Mouse (Mus musculus) megakaryocyte-erythroid progenitor cell, adult 5-6 weeks (primary cell): ENCODE data around the gene Gm1043. TPM values are rescaled to one million over a fixed set of nuclear protein-coding genes. Genes with fewer than 3 reads are reported as not detected.

Experiments used
- ATAC-seq: replicated peaks from 2 replicates; pipeline ENCODE4 v1.8.0; 2016; ENCODE audit warnings: mild to moderate bottlenecking, inconsistent platforms; ENCODE audit not compliant: severe bottlenecking, poor library complexity, low FRiP score, low TSS enrichment
- total RNA-seq, 2 experiments: library from RNA; stranded (forward) in 1 of 2; stranded (reverse) in 1 of 2; fragments of 200-1000, 215-1000 nt in 1 of 2; fragments of >200 nt in 1 of 2; fragmentation: Nextera tagmentation in 1 of 2; gene quantifications; 2 replicates each; pipeline ENCODE4 v1.2.3; 2014 to 2017

Gm1043 gene
- total RNA-seq, 2 experiments from 2014 or later = 0.39 to 0.94 TPM

DNA sequence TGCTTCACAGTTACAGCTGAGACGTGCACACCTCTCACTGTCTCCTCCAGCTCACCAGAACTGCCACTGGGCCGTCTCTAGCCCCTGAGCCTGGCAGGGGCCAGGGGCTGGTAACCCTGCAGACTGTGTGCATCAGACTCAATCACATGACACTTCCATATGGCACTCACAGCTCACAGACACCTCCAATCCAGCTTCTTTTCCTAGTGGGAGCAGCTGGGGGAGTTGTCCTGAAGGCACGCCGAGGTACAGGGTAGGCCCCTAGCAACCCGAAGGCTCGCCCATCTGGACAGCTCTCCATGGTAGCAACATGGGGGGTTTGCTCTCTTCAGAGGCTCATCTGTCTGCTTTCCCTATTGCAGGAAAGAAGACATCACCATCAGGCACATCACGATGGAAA is 143.7 kb downstream of the Gm1043 start:
- ATAC-seq = no peak

DNA sequence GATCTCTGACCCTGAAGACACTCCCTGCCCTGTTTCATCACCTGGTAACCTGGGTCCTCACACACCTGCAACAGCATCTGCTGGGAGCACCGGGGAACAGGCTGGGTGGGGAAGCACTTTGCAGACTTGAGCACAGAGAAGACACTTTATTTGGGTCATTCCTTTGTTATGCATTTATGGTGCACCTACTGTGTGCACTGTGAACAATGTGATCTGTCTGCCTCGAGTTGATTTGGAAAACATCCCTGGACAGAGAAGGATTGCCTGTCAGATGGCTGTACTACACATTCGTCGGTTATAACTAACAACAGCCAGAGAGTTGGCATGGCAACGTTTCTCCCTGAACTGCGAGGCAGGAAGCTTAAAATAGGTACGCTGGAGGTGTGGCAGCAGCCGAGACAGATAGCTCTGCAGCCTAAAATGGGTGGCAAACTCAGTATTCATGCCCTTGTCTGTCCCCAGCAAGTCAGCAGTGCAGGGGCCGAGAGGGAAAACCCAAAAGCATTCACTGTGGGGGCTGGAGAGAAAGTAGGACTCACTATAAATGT is 147.9 kb downstream of the Gm1043 start:
- ATAC-seq = no peak

DNA sequence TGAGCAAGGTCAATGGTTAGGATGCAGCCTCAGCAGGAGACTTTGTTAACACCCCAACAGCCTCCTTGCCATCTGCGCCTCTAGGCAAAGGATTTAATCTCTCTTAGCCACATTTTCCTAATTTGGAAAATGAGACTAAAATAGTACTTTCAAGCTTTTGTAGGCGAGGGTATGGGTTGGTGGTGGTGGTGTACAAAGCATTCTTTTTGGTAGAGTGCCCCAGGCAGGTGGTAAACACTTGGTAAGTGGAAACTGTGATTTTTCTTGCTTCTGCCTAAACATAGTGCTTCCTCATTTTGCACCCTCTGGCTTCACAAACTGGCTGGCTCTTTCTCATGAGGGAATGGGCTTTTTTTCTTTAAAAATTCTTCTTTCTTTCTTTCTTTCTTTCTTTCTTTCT is 153.5 kb downstream of the Gm1043 start:
- ATAC-seq = no peak

DNA sequence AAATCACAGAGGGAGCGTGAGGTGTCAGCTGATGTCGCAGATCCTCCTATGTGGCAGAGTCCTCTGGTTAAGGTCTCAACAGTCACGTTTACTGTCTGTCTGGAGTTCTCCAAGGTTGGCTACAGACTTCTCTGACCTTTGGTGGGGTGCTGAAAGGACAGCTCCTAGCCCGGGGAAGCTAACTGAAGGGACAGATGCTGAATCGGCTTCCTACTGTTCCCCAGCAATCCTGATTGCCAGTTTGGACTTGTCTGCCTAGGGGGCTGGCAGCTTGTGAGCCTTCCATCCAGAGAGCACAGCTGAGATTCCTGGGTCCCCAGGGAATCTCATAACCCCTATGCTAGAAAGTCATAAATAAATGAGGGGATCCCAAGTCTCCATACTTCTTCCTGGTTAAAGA is 155.4 kb downstream of the Gm1043 start:
- no peak for ATAC-seq

DNA sequence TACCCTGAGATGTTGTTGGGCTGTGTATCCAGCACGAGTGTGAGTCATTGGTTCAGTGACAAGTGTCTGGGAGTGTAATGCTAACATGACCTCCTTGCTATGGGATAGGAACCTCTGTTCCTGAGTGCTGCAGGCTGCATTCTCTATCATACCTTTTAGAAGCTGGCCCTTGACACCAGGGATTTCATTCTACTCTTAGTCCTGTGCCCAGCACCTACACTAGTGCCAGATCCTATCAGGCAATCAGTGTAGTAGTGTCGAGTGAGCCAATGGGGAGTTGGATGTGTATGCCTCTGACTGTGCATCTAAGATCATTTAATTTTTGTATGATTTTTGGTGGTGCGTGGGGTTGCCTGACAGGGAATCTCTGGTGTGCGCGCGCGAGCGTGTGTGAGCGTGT is 156.1 kb downstream of the Gm1043 start:
- no peak for ATAC-seq

DNA sequence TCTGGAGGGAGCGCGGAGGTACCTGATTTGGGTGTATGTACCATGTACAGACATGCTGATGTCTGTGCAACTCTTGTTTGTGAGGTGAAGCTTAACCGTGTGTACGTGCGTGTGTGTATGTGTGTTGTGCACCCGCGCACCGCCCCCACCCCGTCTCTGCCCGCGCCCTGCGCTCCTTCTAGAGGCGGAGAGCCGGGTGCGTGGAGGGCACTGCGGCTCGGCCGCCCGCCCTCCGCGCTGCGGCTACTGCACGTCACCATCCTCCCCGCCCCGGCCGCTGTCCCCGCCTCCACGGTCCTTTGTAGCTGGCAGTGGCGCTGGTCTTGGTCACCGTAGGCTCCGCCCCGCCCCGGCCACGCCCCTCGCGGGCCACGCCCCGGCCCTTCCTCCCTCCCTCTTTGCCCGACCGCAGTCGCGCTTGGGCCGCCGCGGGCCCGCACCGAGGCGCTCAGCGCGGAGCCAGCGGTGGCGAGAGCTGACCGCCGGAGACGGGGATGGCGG is 156.5 kb downstream of the Gm1043 start, which contains the start of gene Crmp1:
Crmp1 (plus strand) TSS at position 290 of the 501 bp plus-strand sequence.
- ATAC-seq = 0 out of 2 replicates have a peak, but pooled peaks have one; percentile 54

DNA sequence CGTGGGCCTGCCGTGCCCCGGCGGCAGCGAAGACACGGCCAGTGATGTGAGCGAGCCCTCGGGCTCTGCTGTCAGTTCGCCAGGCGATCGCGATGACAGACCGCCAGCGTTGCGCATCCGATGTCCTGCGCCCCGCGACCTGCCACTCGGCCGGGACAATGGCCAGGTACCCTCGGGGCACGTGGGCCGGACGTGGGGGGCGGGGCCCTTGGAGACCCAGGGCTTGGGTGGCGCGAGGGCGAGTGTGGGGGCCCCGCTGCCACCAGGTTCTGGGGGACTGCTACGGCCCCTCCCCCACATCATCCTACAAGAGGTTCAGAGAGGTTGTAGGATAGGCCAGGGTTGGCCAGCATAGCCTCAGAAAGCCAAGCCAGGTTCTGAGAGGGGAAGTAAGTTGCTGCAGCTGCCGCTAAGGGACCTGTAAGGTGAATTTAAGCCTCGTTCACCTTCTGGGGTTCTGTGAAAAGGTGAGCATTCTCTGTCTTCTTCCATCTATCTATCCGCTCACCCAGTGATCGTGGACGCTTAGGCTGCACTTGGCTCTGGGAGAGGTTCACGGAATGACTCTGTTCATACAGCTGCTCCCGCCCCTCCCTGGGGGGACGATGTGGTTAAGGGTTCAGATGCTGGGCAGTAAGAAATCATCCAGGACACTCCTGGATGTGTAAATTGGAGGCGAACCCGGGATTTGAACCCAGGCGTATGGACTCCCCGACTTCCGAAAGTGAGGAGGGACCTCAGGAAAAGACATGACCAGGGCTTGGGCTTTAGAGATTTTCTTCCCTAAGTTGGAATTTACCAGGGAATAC is 157.4 kb downstream of the Gm1043 start:
- no peak for ATAC-seq

DNA sequence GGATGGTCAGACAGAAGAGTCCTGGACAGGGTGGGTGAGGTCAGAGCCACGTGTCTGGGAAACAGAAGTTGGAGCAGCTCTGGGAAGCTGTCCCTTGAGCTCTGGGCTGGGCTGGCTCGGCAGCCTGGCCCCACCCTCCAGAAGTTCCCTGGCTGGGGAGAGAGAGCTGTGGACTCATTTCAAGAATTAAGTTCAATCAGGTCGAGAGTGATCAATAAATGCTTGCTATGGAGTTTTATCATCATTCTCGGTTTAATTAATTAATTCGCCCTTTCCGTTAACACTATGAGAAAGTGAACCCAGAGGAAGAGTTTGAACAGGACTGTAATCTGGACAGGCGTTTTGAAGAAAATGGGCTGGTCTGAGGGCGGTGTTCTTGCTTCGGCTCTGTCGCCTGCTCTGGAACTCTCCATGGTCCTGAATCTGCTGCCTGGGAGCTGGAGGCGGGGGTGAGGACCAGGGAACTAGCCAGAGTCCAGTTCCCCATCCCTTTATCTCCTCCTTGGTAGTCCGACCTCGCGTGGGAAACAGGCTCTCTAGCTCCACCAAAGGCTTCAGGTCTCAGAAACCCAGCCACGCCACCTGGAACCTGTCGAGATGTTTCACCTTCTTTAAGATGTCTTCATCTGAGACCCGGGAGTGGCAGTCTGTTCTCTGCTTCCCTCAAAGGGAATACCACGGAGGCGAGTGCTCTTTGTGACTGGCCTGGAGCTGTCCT is 158.2 kb downstream of the Gm1043 start:
- ATAC-seq = peak; percentile 61; the same call in 1 of the 2 replicates

DNA sequence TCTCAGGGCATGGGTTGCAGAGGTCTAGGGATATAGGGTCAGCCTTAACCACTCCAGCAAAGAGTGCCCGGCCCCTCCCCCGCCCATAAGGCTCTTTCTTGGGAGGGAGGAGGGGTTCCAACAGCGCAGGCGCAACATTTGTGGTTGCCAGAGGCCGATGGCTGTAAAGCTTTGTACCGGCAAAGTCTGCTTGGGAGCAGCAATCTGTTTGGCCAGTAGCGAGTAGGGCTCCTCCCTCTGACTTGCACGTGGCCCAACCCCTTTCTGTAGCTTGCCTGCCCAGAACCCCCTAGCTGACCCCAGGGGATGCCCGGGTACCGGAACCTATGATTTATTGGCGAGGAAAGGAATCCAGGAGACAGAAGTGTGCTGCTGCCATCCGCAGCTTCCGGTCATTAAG is 159.0 kb downstream of the Gm1043 start:
- no peak for ATAC-seq

DNA sequence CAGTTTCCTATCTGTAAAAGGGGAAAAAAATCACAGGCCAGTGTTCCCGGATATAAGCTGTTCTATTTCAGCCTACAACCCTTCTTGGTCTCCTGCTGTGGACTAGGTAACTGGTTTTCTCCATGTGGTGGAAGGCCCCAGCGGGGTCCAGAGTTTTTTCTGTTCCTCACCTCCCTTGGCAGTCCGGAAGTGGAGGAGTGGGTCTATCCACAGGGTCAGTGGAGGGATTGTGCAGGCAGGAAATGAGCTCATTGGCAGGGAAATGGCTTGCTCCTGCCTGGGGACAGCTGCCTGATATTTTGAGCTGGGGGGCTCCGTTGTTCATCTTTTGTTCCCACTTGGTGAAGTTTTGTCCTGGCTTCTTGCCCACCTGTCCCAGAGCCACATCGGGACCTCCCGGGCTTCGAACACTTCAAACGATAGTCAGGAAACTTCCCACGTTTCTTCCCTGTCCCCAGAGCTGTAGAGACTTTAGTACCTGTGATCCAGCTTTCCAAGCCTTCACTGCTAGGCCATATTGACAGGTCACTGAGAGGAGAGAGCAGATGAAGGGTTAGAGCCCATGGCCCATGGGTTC is 159.6 kb downstream of the Gm1043 start:
- ATAC-seq = no peak

DNA sequence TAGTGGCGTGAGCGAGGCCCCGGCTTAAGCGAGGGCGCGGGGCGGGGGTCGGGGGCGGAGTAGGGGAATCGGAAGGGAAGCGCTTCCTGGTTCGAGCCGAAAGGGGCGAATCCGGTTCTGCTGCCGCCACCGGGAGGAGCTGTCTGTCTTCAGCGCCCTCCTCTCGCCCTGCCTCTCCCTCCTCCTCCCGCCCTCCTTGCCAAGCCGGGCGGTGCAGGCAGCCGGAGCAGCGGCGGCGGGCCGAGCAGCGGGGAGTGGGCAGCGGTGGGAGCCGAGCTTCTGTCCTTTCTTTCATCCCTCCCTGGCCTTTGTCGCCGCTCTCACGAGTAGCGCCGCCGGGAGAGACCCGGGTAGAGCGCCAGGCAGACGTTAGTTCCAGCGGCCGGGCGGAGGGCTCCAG is 160.5 kb downstream of the Gm1043 start:
- ATAC-seq = no peak

DNA sequence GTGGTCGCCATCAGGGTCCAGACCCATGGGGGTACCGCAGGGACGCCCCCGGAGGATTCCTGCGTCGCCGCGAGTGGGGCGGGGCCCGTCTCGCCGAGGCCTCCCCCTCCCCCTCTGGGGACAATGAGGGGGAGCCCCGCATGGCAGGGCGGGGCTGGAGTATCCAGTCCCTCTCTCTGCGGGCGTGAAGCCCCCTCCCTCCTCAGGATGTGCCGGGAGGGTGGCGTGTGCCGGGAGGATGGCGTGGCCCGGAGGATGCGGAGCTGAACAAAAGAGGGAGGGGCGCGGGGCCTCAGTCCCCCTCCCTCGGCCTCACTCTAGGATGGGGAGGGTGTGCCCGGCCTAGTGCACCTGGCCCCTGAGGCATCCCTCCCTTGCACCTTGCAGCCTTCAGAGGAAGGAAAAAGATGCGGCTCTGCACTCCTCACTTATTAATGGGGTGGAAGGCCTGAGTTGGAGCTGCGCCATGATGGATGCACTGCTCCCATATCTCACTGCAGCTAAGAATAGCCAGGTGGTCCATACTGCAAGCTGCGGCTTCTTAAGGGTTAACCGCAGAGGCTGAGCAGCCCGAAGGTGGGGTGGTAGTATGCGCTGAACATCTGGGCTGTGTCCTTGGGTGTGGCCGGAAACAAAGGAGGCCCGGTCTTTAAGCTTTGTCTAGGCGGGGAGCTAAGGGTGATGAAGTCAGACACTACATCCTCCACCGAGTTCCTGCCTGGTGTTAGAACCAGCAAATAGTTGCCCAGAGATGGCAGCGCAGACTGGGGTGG is 161.2 kb downstream of the Gm1043 start:
- ATAC-seq = no peak

DNA sequence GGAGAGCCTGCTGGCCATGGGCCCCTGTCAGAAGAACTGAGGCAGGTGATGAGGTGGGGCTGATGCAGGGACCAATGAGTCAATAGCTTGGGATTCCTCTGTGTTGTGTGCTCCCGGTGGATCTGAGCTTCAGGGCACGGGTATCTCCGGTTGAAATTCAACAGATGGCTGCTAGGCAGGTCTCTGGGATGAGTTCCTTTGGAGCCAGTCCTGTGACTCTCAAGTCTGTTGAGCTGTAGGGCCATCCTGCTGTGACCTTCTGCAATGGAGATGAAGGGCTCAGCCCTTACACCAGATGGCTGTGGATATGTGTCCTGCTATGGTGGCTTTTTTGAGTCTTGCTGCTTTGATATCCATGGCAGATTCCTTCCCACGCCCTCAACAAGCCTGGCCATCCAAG is 162.3 kb downstream of the Gm1043 start:
- ATAC-seq = no peak

DNA sequence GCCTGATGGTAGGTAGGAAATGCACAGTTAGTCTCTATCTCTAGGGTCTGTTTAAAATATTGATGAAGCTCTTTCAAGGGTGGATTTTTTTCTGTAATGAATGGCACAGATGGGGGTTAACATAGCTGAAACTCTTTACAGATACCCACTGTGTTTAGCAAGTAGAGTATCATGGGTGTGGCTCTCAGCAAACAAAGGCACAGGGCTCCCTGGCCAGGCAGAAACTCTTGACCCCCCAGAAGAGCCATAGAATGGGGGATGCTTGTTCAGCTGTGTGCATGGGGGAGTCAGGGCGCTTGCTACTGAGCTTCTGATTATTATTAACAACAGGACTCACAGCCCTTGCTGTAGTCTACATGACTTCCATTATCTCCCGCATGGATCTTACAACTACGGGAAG is 163.7 kb downstream of the Gm1043 start:
- ATAC-seq = no peak

DNA sequence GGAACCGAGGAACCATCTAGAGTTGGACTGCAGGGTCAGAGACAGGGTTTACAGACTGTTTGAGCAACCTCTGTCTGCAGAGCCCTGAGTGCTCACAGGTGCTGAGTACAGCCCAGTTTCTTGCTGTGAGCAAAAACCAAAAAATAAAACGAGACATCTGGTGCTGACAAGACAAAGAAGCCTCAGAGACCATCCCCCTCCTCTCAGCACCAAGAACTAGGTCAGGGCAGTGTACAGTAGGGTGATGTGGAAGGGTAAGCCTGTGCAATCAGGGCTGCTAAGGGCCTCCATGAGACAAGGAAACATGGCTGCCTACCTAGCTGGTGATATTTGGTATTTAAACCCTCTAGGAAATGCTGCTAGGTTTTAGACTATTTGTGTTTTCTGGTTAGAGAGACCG is 166.4 kb downstream of the Gm1043 start:
- ATAC-seq = no peak

DNA sequence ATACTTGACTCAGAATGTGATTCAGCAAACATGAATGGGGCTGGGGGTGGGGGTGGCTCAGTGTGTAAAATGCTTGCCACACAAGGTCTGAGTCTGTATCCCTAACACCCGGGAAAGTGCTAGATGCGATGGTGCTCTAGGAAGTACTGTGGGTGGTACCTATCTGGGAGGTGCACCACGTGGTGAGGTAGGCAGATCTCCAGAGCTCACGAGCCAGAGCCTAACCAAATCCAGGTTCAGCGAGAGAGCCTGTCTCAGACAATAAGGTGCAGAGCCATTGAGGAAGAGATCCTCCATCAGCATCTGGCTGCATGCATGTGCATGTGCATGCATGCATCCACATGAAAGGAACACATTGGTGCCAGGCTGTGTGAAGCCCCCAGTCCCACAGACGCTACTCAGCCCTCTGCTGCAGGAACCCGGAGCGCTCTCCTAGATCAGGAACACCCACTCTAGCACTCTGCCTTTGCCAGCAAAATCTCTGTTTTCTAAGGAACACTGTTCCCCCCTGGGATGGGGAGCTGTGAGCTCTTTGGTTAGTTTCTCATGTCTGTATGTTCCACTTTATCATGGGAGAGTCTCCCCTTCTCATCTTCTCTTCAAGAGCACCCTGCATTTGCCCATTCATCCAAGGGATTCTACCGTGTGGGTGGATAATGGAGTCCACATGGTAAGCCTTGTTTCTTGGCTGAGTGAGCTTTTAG is 167.1 kb downstream of the Gm1043 start:
- ATAC-seq = no peak

DNA sequence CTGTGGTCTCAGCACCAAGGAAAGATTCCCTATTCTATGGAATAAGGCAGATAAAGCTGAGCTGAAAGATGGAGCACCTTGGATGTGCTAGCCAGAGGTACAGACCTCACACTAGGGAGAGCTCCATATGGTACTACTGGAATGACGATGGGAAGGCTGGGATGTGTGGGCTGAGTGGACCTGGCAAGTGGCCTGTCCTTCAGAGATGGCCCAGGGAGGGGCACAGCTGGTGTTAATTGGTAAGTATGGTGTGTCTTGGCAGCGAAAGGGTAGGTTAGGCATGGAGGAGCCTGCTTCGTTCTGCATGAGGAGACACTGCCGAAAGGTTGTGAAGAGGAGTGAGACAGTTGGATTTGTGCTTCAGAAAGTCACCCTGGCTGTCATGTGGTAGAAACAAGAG is 169.4 kb downstream of the Gm1043 start:
- no peak for ATAC-seq

DNA sequence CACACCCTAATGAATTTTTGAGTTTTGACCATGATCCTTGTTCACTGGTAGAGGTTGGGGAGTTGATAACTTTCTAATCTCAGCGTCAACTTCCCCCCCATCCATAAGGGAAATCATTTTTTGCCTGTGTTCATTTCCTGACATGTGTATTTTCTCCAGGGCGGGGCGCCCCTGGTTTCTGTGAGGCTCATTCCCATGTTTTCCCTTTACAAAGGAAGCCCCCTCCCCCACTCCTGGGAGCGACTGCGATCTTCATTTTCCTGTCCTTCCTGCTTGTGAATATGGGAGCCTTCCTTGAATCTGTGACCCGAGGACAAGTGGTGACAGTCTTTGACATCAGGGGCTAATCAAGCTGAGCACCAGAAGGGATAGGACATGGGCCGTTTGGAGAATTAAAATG is 171.7 kb downstream of the Gm1043 start:
- ATAC-seq = no peak

DNA sequence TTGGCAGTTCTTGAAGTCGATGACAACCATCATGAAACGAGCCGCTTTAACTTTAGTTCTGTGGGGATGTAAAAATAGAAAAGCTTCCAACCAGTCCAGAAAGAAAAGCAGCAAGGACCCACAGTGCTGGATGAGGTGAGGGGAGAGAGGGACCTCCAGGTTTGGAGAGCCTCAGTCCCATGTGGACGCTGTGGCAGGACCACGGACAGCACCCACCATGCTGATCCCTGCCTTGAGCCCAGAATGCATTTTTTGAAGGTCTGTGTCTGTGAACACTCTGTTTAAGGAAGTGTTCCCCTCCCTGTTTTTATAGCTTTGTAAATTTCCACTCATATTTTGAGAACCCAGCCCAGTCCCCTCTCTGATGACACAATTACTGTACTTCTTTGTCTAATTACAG is 172.1 kb downstream of the Gm1043 start:
- ATAC-seq = no peak
